Mouse (Mus musculus) kidney, adult 2 months (tissue): ENCODE measurements around the gene Ttc29. TPM values are rescaled to one million over a fixed set of nuclear protein-coding genes. Genes with fewer than 3 reads are reported as not detected.

ENCODE experiments used
- DNase-seq: peaks from one replicate; pipeline ENCODE4 v3.0.0; 2021
- H3K27ac ChIP-seq: fragments of 200-500 bp; 2 replicates; pipeline ENCODE4 v1.5.1; 2012; ENCODE audit warnings: low read depth, low read length, control low read depth, inconsistent platforms; ENCODE audit not compliant: insufficient read depth
- H3K27me3 ChIP-seq: fragments of 200-500 bp; replicated peaks from 2 replicates; pipeline ENCODE4 v1.6.1; 2012; ENCODE audit warnings: mild to moderate bottlenecking, moderate library complexity, low read length, inconsistent platforms; ENCODE audit not compliant: control insufficient read depth, insufficient read depth
- H3K36me3 ChIP-seq: fragments of 200-500 bp; 2 replicates; pipeline ENCODE4 v1.6.1; 2012; ENCODE audit warnings: mild to moderate bottlenecking, moderate library complexity, low read length, inconsistent platforms; ENCODE audit not compliant: control insufficient read depth, insufficient read depth
- H3K4me1 ChIP-seq: fragments of 200-500 bp; 2 replicates; pipeline ENCODE4 v1.6.1; 2011; ENCODE audit warnings: low read length; ENCODE audit not compliant: control insufficient read depth, insufficient read depth
- H3K4me3 ChIP-seq: fragments of 200-500 bp; 2 replicates; pipeline ENCODE4 v1.5.1; 2011; ENCODE audit warnings: mild to moderate bottlenecking, low read depth, low read length, control low read depth; ENCODE audit not compliant: insufficient read depth
- CTCF ChIP-seq: fragments of 200-500 bp; conservative IDR thresholded peaks from 2 replicates; pipeline ENCODE4 v1.5.1; 2011; ENCODE audit warnings: low read depth, mild to moderate bottlenecking, control low read depth, low read length, moderate library complexity, mixed read lengths; ENCODE audit not compliant: insufficient read depth, insufficient read length
- POLR2A ChIP-seq: fragments of 200-500 bp; IDR thresholded peaks from one replicate; pipeline ENCODE4 v1.6.1; 2011; ENCODE audit warnings: low read depth, low read length, control low read depth
- WGBS: fragments of 180-500 bp; shearing (Covaris S2); methylation state at CpG from one replicate; pipeline ENCODE4 v1.1.7; 2018; 5-methylcytosine and 5-hydroxymethylcytosine counted together
- polyA plus RNA-seq: library from polyadenylated mRNA; depleted of rRNA; stranded (reverse); fragments of >200 nt; gene quantifications from 2 replicates; pipeline ENCODE4 v1.2.3, GENCODE M21; 2012

The Ttc29 gene
- polyA plus RNA-seq, 1 experiment, result not detected

GRCm38 (mm10) chr8:78344006-78344405 lies 130.9 kb downstream of the Ttc29 start:
- Histone ChIP-seq H3K27me3 (no peaks in the 10 kb centered on the region), H3K4me3 (no peak overlapping the region), H3K4me1 (no peaks in the 10 kb centered on the region), H3K36me3 (no peaks in the 10 kb centered on the region), H3K27ac (no peak overlapping the region)
- 40% methylated on average over 2 of the region's 2 CpGs for WGBS
- no peak for TF ChIP-seq POLR2A
- TF ChIP-seq CTCF, result no peak
- no peak for DNase-seq

GRCm38 (mm10) chr8:78345705-78346104 lies 132.6 kb downstream of the Ttc29 start:
- Histone ChIP-seq H3K27me3 (no peaks in the 10 kb centered on the region), H3K4me1 (no peaks in the 10 kb centered on the region), H3K36me3 (no peaks in the 10 kb centered on the region), H3K4me3 (no peak overlapping the region), H3K27ac (no peak overlapping the region)
- WGBS, result 43% methylated on average over 7 of the region's 7 CpGs
- no peak for DNase-seq
- no peak for TF ChIP-seq POLR2A
- no peak for TF ChIP-seq CTCF

- no peak for DNase-seq
- Histone ChIP-seq H3K4me1 (no peaks in the 10 kb centered on the region), H3K27ac (no peak overlapping the region), H3K36me3 (no peaks in the 10 kb centered on the region), H3K27me3 (no peaks in the 10 kb centered on the region), H3K4me3 (no peak overlapping the region)
- TF ChIP-seq POLR2A (no peak), CTCF (no peak)
- WGBS, result 39% methylated on average over 11 of the region's 11 CpGs
These were observed 133.1 kb downstream of the Ttc29 start for GRCm38 (mm10) chr8:78346131-78346621.

- no peak overlapping the region for H3K27ac ChIP-seq
- H3K4me3 ChIP-seq, result no peak overlapping the region
- 57% methylated on average over 5 of the region's 5 CpGs for WGBS
- DNase-seq, result no peak
- no peak for TF ChIP-seq CTCF
- TF ChIP-seq POLR2A, result no peak
- H3K36me3 ChIP-seq, result no peaks in the 10 kb centered on the region
- H3K27me3 ChIP-seq, result no peaks in the 10 kb centered on the region
- no peaks in the 10 kb centered on the region for H3K4me1 ChIP-seq
These were observed 140.8 kb downstream of the Ttc29 start for GRCm38 (mm10) chr8:78353902-78354301.

- H3K27ac ChIP-seq, result no peak overlapping the region
- no peaks in the 10 kb centered on the region for H3K4me1 ChIP-seq
- H3K4me3 ChIP-seq, result no peak overlapping the region
- DNase-seq, result no peak
- WGBS, result 94% methylated on average over 5 of the region's 5 CpGs
- no peaks in the 10 kb centered on the region for H3K36me3 ChIP-seq
- TF ChIP-seq POLR2A (no peak), CTCF (no peak)
- no peaks in the 10 kb centered on the region for H3K27me3 ChIP-seq
These were observed 141.7 kb downstream of the Ttc29 start for GRCm38 (mm10) chr8:78354801-78355200.

- no peaks in the 10 kb centered on the region for H3K36me3 ChIP-seq
- no peaks in the 10 kb centered on the region for H3K27me3 ChIP-seq
- no peak for DNase-seq
- no peak overlapping the region for H3K27ac ChIP-seq
- H3K4me3 ChIP-seq, result no peak overlapping the region
- WGBS, result 85% methylated on average over 7 of the region's 7 CpGs
- no peaks in the 10 kb centered on the region for H3K4me1 ChIP-seq
- TF ChIP-seq POLR2A, result no peak
These were observed 177.7 kb downstream of the Ttc29 start for GRCm38 (mm10) chr8:78390756-78391155.

- Histone ChIP-seq H3K4me1 (no peaks in the 10 kb centered on the region), H3K27me3 (peaks cover 4% of the 10 kb centered on the region)
These were observed 206.2 kb downstream of the Ttc29 start for GRCm38 (mm10) chr8:78419272-78419671.

GRCm38 (mm10) chr8:78420101-78420503 lies 207.0 kb downstream of the Ttc29 start:
- WGBS, result under 1% methylated on average over 19 of the region's 19 CpGs
- TF ChIP-seq POLR2A (no peak), CTCF (no peak)
- DNase-seq, result no peak
- Histone ChIP-seq H3K27ac (no peak overlapping the region), H3K4me3 (no peak overlapping the region), H3K4me1 (no peaks in the 10 kb centered on the region), H3K27me3 (peaks cover 4% of the 10 kb centered on the region), H3K36me3 (no peaks in the 10 kb centered on the region)

More at GRCm38 (mm10) chr8:78419272-78419671, 206.2 kb downstream of the Ttc29 start:
- Histone ChIP-seq H3K4me3 (no peak overlapping the region), H3K27ac (no peak overlapping the region), H3K36me3 (no peaks in the 10 kb centered on the region)
- 34% methylated on average over 4 of the region's 4 CpGs for WGBS
- no peak for TF ChIP-seq CTCF
- no peak for TF ChIP-seq POLR2A
- DNase-seq, result no peak
